Mouse (Mus musculus): ENCODE data around the gene Rrp12. TPM values are rescaled to one million over a fixed set of nuclear protein-coding genes. Genes with fewer than 3 reads are reported as not detected.

Gene Rrp12
- polyA plus RNA-seq, 1 experiment from 2014 or later: 13.7 TPM

- 38% methylated on average over 5 of the region's 5 CpGs for WGBS
- no peaks in the 10 kb centered on the region for H3K36me3 ChIP-seq
- no peaks in the 10 kb centered on the region for H3K9me3 ChIP-seq
- peak overlapping the region; percentile 86 for H3K27ac ChIP-seq
- no peaks in the 10 kb centered on the region for H3K27me3 ChIP-seq
- ATAC-seq (ENCODE audit: borderline replicate concordance, extremely low read depth, low FRiP score, low TSS enrichment): peak; percentile 82
- peaks cover 8% of the 10 kb centered on the region; the same call in 1 of the 2 replicates for H3K4me1 ChIP-seq
- no peak overlapping the region for H3K9ac ChIP-seq
- H3K4me2 ChIP-seq: peak overlapping the region; percentile 12; the same call in 1 of the 2 replicates
- H3K4me3 ChIP-seq: no peak overlapping the region
Observed at GRCm38 (mm10) chr19:41816915-41817314, 79.1 kb downstream of the Rrp12 start.

DNA sequence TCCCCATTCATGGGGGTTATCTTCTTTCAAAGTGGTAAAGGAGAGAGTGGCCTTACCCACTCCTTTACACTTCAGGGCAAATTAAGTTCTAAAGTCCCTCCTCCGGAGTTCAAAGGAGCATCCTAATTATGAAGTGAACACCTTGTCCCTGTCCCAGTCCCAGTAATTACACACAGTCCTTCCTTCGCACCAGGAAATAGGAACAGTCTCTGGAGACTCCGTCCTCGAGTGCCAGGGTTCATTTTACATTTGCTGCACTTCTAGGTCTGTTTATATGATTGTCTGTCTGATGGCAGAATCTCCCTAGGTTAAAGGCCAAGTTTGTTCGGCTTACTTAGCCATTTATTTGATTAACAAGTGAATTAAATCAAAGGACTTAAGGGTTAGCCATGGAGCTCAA lies 79.6 kb downstream of the Rrp12 start:
- peak overlapping the region; percentile 86 for H3K27ac ChIP-seq
- no peak overlapping the region for H3K4me2 ChIP-seq
- no peak for ATAC-seq (ENCODE audit: borderline replicate concordance, extremely low read depth, low FRiP score, low TSS enrichment)
- no peak overlapping the region for H3K9ac ChIP-seq
- no peak overlapping the region for H3K4me3 ChIP-seq
- 40% methylated on average over 5 of the region's 5 CpGs for WGBS
- no peaks in the 10 kb centered on the region for H3K27me3 ChIP-seq
- H3K9me3 ChIP-seq: no peaks in the 10 kb centered on the region
- peaks cover 8% of the 10 kb centered on the region; the same call in 1 of the 2 replicates for H3K4me1 ChIP-seq
- no peaks in the 10 kb centered on the region for H3K36me3 ChIP-seq

DNA sequence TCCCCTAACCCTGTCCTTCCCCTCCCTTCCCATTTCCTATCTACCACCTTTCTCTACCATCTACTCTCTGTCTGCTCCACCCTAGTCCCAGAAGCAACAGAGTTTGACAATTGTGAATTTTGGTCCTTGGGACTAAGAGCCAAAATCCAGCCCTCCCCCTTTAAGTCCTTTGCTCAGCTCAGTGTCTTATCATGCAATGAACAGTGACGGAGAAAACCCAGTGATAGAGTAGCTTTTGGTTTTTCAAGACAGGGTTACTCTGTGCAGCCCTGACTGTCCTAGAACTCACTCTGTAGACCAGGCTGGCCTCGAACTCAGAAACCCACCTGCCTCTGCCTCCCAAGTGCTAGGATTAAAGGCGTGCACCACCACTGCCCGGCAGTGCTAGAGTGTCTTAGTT lies 82.6 kb downstream of the Rrp12 start:
- Histone ChIP-seq H3K27me3 (no peaks in the 10 kb centered on the region), H3K9me3 (no peaks in the 10 kb centered on the region), H3K4me1 (peaks cover 8% of the 10 kb centered on the region; the same call in 1 of the 2 replicates), H3K4me3 (no peak overlapping the region), H3K9ac (no peak overlapping the region), H3K36me3 (no peaks in the 10 kb centered on the region), H3K27ac (no peak overlapping the region), H3K4me2 (no peak overlapping the region)
- no peak for ATAC-seq (ENCODE audit: borderline replicate concordance, extremely low read depth, low FRiP score, low TSS enrichment)
- 87% methylated on average over 4 of the region's 4 CpGs for WGBS

Other genes starting within 250 kb of the Rrp12 start
- gene Slit1, start 152.5 kb downstream of the Rrp12 start, polyA plus RNA-seq (2015; fragmentation: Nextera tagmentation; extraction: Ambion mirVana): 0.11 and 0.42 TPM in 2 replicates
- gene Arhgap19, start 94.1 kb downstream of the Rrp12 start, polyA plus RNA-seq (2015; fragmentation: Nextera tagmentation; extraction: Ambion mirVana): 29.8 and 30.8 TPM in 2 replicates
- gene Frat1, start 66.2 kb downstream of the Rrp12 start, polyA plus RNA-seq (2015; fragmentation: Nextera tagmentation; extraction: Ambion mirVana): 7.2 and 7.3 TPM in 2 replicates
- 4.1 and 4.4 TPM in 2 replicates for gene Frat2, start 48.0 kb downstream of the Rrp12 start, polyA plus RNA-seq (2015; fragmentation: Nextera tagmentation; extraction: Ambion mirVana)
- gene Pgam1, start 15.8 kb upstream of the Rrp12 start, polyA plus RNA-seq (2015; fragmentation: Nextera tagmentation; extraction: Ambion mirVana): 619 and 635 TPM in 2 replicates
- gene Exosc1, start 37.2 kb upstream of the Rrp12 start, polyA plus RNA-seq (2015; fragmentation: Nextera tagmentation; extraction: Ambion mirVana): 71.4 and 72.6 TPM in 2 replicates
- 88.1 and 96.2 TPM in 2 replicates for gene Zdhhc16, start 37.3 kb upstream of the Rrp12 start, polyA plus RNA-seq (2015; fragmentation: Nextera tagmentation; extraction: Ambion mirVana)
- gene Mms19, start 85.0 kb upstream of the Rrp12 start, polyA plus RNA-seq (2015; fragmentation: Nextera tagmentation; extraction: Ambion mirVana): 29.7 and 35.3 TPM in 2 replicates
- gene Ubtd1, start 85.6 kb upstream of the Rrp12 start, polyA plus RNA-seq (2015; fragmentation: Nextera tagmentation; extraction: Ambion mirVana): 17.2 and 17.5 TPM in 2 replicates
- gene Ankrd2, start 139.8 kb upstream of the Rrp12 start, polyA plus RNA-seq (2015; fragmentation: Nextera tagmentation; extraction: Ambion mirVana): 0.31 and 0.58 TPM in 2 replicates
- gene Hoga1, start 149.4 kb upstream of the Rrp12 start, polyA plus RNA-seq (2015; fragmentation: Nextera tagmentation; extraction: Ambion mirVana): 1.0 and 1.5 TPM in 2 replicates
- not detected in 2 replicates for gene 4933411K16Rik, start 156.1 kb upstream of the Rrp12 start, polyA plus RNA-seq (2015; fragmentation: Nextera tagmentation; extraction: Ambion mirVana)
- gene Morn4, start 190.2 kb upstream of the Rrp12 start, polyA plus RNA-seq (2015; fragmentation: Nextera tagmentation; extraction: Ambion mirVana): 21.1 and 22.9 TPM in 2 replicates
- 21.7 and 26.1 TPM in 2 replicates for gene Pi4k2a, start 194.3 kb upstream of the Rrp12 start, polyA plus RNA-seq (2015; fragmentation: Nextera tagmentation; extraction: Ambion mirVana)
- gene Avpi1, start 232.9 kb upstream of the Rrp12 start, polyA plus RNA-seq (2015; fragmentation: Nextera tagmentation; extraction: Ambion mirVana): 64.3 and 64.4 TPM in 2 replicates

All from lung, embryonic 15.5 days (tissue).